Mouse (Mus musculus) heart, postnatal 0 days (tissue): ENCODE measurements around the gene Hadha.

Experiments
- CTCF ChIP-seq: IDR thresholded peaks from 2 replicates; pipeline ENCODE4 v1.5.1; 2016; ENCODE audit warnings: antibody characterized with exemption, control low read depth, low read depth
- EP300 ChIP-seq: IDR thresholded peaks from 2 replicates; pipeline ENCODE4 v1.6.1; 2016; ENCODE audit warnings: antibody characterized with exemption, low read depth

GRCm38 (mm10) chr5:30148133-30148920 lies 6.6 kb downstream of the Hadha start:
- no peak for TF ChIP-seq CTCF
- TF ChIP-seq EP300: no peak
